ENCODE assay signal across 9 mouse cellular contexts in the genomic region with DNA sequence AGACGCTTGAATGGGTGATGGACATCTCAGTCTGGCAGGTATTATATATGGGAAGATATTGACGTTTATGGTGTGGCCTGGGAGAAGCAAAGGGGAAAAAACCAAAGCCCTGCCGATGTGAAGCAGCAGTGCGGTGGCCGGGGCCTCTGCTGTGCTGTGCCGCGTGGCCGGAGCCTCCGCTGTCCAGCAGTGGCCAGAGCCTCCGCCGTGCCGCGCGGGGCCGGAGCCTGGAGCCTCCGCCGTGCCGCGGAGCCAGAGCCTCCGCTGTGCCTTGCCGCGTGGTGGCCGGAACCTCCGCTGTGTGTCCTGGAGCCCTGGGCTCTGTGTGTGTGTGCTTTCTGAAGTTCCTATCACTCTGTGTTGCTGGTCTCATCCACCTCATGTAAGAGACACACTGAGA. TPM values are rescaled to one million over a fixed set of nuclear protein-coding genes. Genes with fewer than 3 reads are reported as not detected.
DNase-seq lines count a peak whose midpoint lies in the region; ATAC-seq and TF ChIP-seq lines count a peak whose summit lies in the region.
"Had no signal": no experiment of that assay in that cellular context is flagged by ENCODE, and none has a peak within 500 bp of the region (broad histone marks: within the 10 kb centered on the region; RNA-seq: fewer than 3 reads in every experiment).

No protein-coding gene starts in this region.

- H3K27ac ChIP-seq in testis, adult 2 months (ENCODE audit: control insufficient read depth, insufficient read depth, low read depth, low read length), result no peak overlapping the region
- no peak overlapping the region for H3K27ac ChIP-seq in limb, embryonic 12.5 days
- H3K27ac ChIP-seq in stomach, postnatal 0 days (replicated peaks), result no peak overlapping the region
- H3K27ac ChIP-seq: macrophage had no signal

- no peaks in the 10 kb centered on the region for H3K27me3 ChIP-seq in testis, adult 2 months (ENCODE audit: control insufficient read depth, insufficient read depth, low read length)
- no peaks in the 10 kb centered on the region for H3K27me3 ChIP-seq in limb, embryonic 12.5 days
- H3K27me3 ChIP-seq in stomach, postnatal 0 days (ENCODE audit: control insufficient read depth, insufficient read depth, low read length), result no peaks in the 10 kb centered on the region

- no peak for TF ChIP-seq CTCF in testis, adult 2 months (IDR thresholded peaks at IDR 0.05; ENCODE audit: control insufficient read depth, insufficient read depth, insufficient replicate concordance, low read depth, low read length)
- TF ChIP-seq CTCF in stomach, postnatal 0 days (IDR thresholded peaks at IDR 0.05; ENCODE audit: low read depth), result no peak

- H3K4me2 ChIP-seq in limb, embryonic 12.5 days, result peak overlapping the region; percentile 56
- H3K4me2 ChIP-seq in stomach, postnatal 0 days (replicated peaks; ENCODE audit: low read depth), result peak overlapping the region; percentile 38

- H3K9ac ChIP-seq in limb, embryonic 12.5 days (replicated peaks), result peak overlapping the region; percentile 42
- H3K9ac ChIP-seq in stomach, postnatal 0 days (ENCODE audit: low read length), result no peak overlapping the region

- H3K36me3 ChIP-seq in testis, adult 2 months (ENCODE audit: control insufficient read depth, insufficient read depth, low read length), result no peaks in the 10 kb centered on the region
- H3K36me3 ChIP-seq in limb, embryonic 12.5 days, result peaks cover 35% of the 10 kb centered on the region
- H3K36me3 ChIP-seq in stomach, postnatal 0 days (ENCODE audit: control insufficient read depth, insufficient read depth, low read length), result no peaks in the 10 kb centered on the region

- DNase-seq in adrenal gland, postnatal 10 days, result peak; percentile 44
- DNase-seq in adrenal gland, postnatal 4 days (ENCODE audit: low spot score in 2 of 2), result no peak
- no peak for DNase-seq in testis, postnatal 14 days (ENCODE audit: low spot score)
- peak; percentile 17 for DNase-seq in stomach, postnatal 0 days (ENCODE audit: low spot score)
- no peak for DNase-seq in layer of hippocampus, postnatal 36 days

- no peak for TF ChIP-seq POLR2A in testis, adult 2 months (IDR thresholded peaks at IDR 0.05; ENCODE audit: control insufficient read depth, low read depth, low read length)

- H3K9me3 ChIP-seq in limb, embryonic 12.5 days, result no peaks in the 10 kb centered on the region
- no peaks in the 10 kb centered on the region for H3K9me3 ChIP-seq in stomach, postnatal 0 days (ENCODE audit: control insufficient read depth, low read length)

- H3K4me1 ChIP-seq in testis, adult 2 months (ENCODE audit: control insufficient read depth, insufficient read depth, low read length), result peaks cover 6% of the 10 kb centered on the region
- peaks cover 11% of the 10 kb centered on the region for H3K4me1 ChIP-seq in limb, embryonic 12.5 days (replicated peaks)
- H3K4me1 ChIP-seq in stomach, postnatal 0 days (replicated peaks; ENCODE audit: control insufficient read depth, insufficient read depth), result no peaks in the 10 kb centered on the region

- no peak for TF ChIP-seq EP300 in stomach, postnatal 0 days (optimal IDR thresholded peaks at IDR 0.05)

- WGBS in limb, embryonic 12.5 days, result 41% methylated on average over 24 of the region's 24 CpGs
- WGBS in stomach, postnatal 0 days, result 53% methylated on average over 24 of the region's 24 CpGs

- ATAC-seq in limb, embryonic 12.5 days (ENCODE audit: insufficient number of reproducible peaks, insufficient read depth, low FRiP score, low TSS enrichment, low read depth), result no peak
- ATAC-seq in stomach, postnatal 0 days (ENCODE audit: low FRiP score, low TSS enrichment), result peak; percentile 32; the same call in 1 of the 2 replicates
- ATAC-seq in erythroblast, adult 5-6 weeks (replicated peaks; ENCODE audit: low FRiP score, poor library complexity, severe bottlenecking), result no peak

- H3K4me3 ChIP-seq in testis, adult 2 months (ENCODE audit: control insufficient read depth, low read depth, low read length), result peak overlapping the region; percentile 46
- peak overlapping the region; percentile 27 for H3K4me3 ChIP-seq in limb, embryonic 12.5 days (replicated peaks)
- H3K4me3 ChIP-seq in stomach, postnatal 0 days (ENCODE audit: low read depth, low read length), result 0 out of 2 replicates have a peak overlapping the region, but pooled peaks have one; percentile 15

RNA-seq across cellular contexts. Expression of a gene that starts 17.9 kb away (rescaled TPM):
- 10 to 100 TPM; 40.3 to 48.3 TPM for total RNA-seq in adrenal gland, postnatal 10 days (2021)
- 10 to 100 TPM; 53.0 to 53.4 TPM for total RNA-seq in adrenal gland, postnatal 4 days (2021)
- polyA plus RNA-seq in testis, adult 2 months (2012; rRNA removed), result 6.4 and 6.9 TPM in 2 replicates
- 15.4 and 18.5 TPM in 2 replicates for polyA plus RNA-seq in limb, embryonic 12.5 days (2016; fragmentation: Nextera tagmentation; extraction: Ambion mirVana)
- 4.8 and 4.9 TPM in 2 replicates for polyA plus RNA-seq in stomach, postnatal 0 days (2015; fragmentation: Nextera tagmentation; extraction: Ambion mirVana)
- total RNA-seq in layer of hippocampus, postnatal 36 days (2021), result 100 to 1,000 TPM; 102 to 112 TPM
- total RNA-seq in erythroblast, adult 5-6 weeks (2015; ENCODE audit: low replicate concordance), result 0.58 and 1.9 TPM in 2 replicates
- 1.2 and 1.3 TPM in 2 replicates for total RNA-seq in erythroblast, adult 5-6 weeks (2017; ENCODE audit: low replicate concordance)

Comparison
In these comparisons a context has a peak if more than half of its experiments do, and no peak if none do; other contexts are left out.
1. DNase-seq: peak in adrenal gland, postnatal 10 days (single experiment) and stomach, postnatal 0 days (single experiment); none in adrenal gland, postnatal 4 days (0 of 2), testis, postnatal 14 days (single experiment) and layer of hippocampus, postnatal 36 days (0 of 2).
2. RNA of a gene that starts 17.9 kb away (total RNA-seq): 102 to 112 TPM in layer of hippocampus, postnatal 36 days, 53.0 to 53.4 TPM in adrenal gland, postnatal 4 days and 40.3 to 48.3 TPM in adrenal gland, postnatal 10 days; 0.58 to 1.9 TPM in erythroblast, adult 5-6 weeks; every median in the first group is over 10 times any median in the second.
3. Peak in every context shown above with its lines, with median percentiles within 50 percentile points of each other: H3K4me3 ChIP-seq.